Mouse (Mus musculus) hindbrain, embryonic 11.5 days (tissue): ENCODE data around the gene Dock2. TPM values are rescaled to one million over a fixed set of nuclear protein-coding genes. Genes with fewer than 3 reads are reported as not detected.

Source experiments
- ATAC-seq: fragments of 200-750 bp; cut with Nextera tagmentation; 2 replicates; pipeline ENCODE4 v1.8.0; 2017; ENCODE audit warnings: mild to moderate bottlenecking, moderate TSS enrichment, moderate library complexity; ENCODE audit not compliant: low FRiP score
- DNase-seq: peaks from one replicate; pipeline ENCODE4 v3.0.0-alpha.2; 2015; ENCODE audit warnings: low spot score
- H3K27ac ChIP-seq: fragments of 300-500 bp; sonication (generic); 2 replicates; pipeline ENCODE4 v1.5.1; 2014; ENCODE audit warnings: mild to moderate bottlenecking, low read depth, low read length
- H3K27me3 ChIP-seq: fragments of 300-500 bp; sonication (generic); 2 replicates; pipeline ENCODE4 v1.6.1; 2014; ENCODE audit warnings: mild to moderate bottlenecking, low read length, moderate library complexity, mixed read lengths; ENCODE audit not compliant: control insufficient read depth, insufficient read depth
- H3K36me3 ChIP-seq: fragments of 300-500 bp; sonication (generic); 2 replicates; pipeline ENCODE4 v1.6.1; 2014; ENCODE audit warnings: mild to moderate bottlenecking, low read length, moderate library complexity, mixed read lengths; ENCODE audit not compliant: control insufficient read depth, insufficient read depth
- H3K4me1 ChIP-seq: fragments of 300-500 bp; sonication (generic); replicated peaks from 2 replicates; pipeline ENCODE4 v1.6.1; 2014; ENCODE audit warnings: low read length, mixed read lengths; ENCODE audit not compliant: control insufficient read depth, insufficient read depth
- H3K4me2 ChIP-seq: fragments of 300-500 bp; sonication (generic); replicated peaks from 2 replicates; pipeline ENCODE4 v1.6.1; 2014; ENCODE audit warnings: mild to moderate bottlenecking, low read depth, low read length
- H3K4me3 ChIP-seq: fragments of 300-500 bp; sonication (generic); 2 replicates; pipeline ENCODE4 v1.5.1; 2014; ENCODE audit warnings: low read depth, low read length
- H3K9ac ChIP-seq: fragments of 300-500 bp; sonication (generic); 2 replicates; pipeline ENCODE4 v1.6.1; 2014; ENCODE audit warnings: low read depth, low read length
- H3K9me3 ChIP-seq: fragments of 300-500 bp; sonication (generic); 2 replicates; pipeline ENCODE4 v1.6.1; 2016; ENCODE audit warnings: low read length; ENCODE audit not compliant: control insufficient read depth
- WGBS: fragments of 180-500 bp; shearing (Covaris S2); extraction: QIAGEN DNeasy Blood & Tissue Kit; methylation state at CpG from one replicate; pipeline ENCODE4 v1.1.7; 2014; 5-methylcytosine and 5-hydroxymethylcytosine counted together
- polyA plus RNA-seq: library from polyadenylated mRNA; unstranded; fragments of >200 nt; fragmentation: Nextera tagmentation; extraction: Ambion mirVana; gene quantifications from 2 replicates; pipeline ENCODE4 v1.2.1, GENCODE M21; 2014

Dock2 gene
- polyA plus RNA-seq, 1 experiment from 2014 or later: 0.77 TPM

- no peaks in the 10 kb centered on the region for H3K9me3 ChIP-seq
- H3K4me1 ChIP-seq: no peaks in the 10 kb centered on the region
- H3K4me2 ChIP-seq: no peak overlapping the region
- H3K27ac ChIP-seq: no peak overlapping the region
- WGBS: 87% methylated on average over 3 of the region's 3 CpGs
- no peaks in the 10 kb centered on the region for H3K27me3 ChIP-seq
- no peak for DNase-seq
- no peaks in the 10 kb centered on the region for H3K36me3 ChIP-seq
- no peak for ATAC-seq
- no peak overlapping the region for H3K9ac ChIP-seq
- no peak overlapping the region for H3K4me3 ChIP-seq
Measured at GRCm38 (mm10) chr11:34395802-34396201, 387.9 kb downstream of the Dock2 start.

GRCm38 (mm10) chr11:34392105-34392504 is 391.6 kb downstream of the Dock2 start:
- no peaks in the 10 kb centered on the region for H3K4me1 ChIP-seq
- H3K9me3 ChIP-seq: no peaks in the 10 kb centered on the region
- H3K36me3 ChIP-seq: no peaks in the 10 kb centered on the region
- no peak for ATAC-seq
- no peak overlapping the region for H3K4me3 ChIP-seq
- no peaks in the 10 kb centered on the region for H3K27me3 ChIP-seq
- WGBS: 69% methylated on average over 4 of the region's 4 CpGs
- no peak overlapping the region for H3K4me2 ChIP-seq
- DNase-seq: no peak
- H3K9ac ChIP-seq: no peak overlapping the region
- H3K27ac ChIP-seq: no peak overlapping the region

- H3K36me3 ChIP-seq: no peaks in the 10 kb centered on the region
- ATAC-seq (no peak), DNase-seq (no peak)
- no peaks in the 10 kb centered on the region for H3K27me3 ChIP-seq
- H3K9me3 ChIP-seq: no peaks in the 10 kb centered on the region
- H3K4me3 ChIP-seq: no peak overlapping the region
- no peak overlapping the region for H3K9ac ChIP-seq
- WGBS: 85% methylated on average over 6 of the region's 6 CpGs
- H3K27ac ChIP-seq: no peak overlapping the region
- H3K4me2 ChIP-seq: no peak overlapping the region
- H3K4me1 ChIP-seq: no peaks in the 10 kb centered on the region
Measured at GRCm38 (mm10) chr11:34389261-34390116, 394.2 kb downstream of the Dock2 start.

GRCm38 (mm10) chr11:34385001-34385688 is 398.5 kb downstream of the Dock2 start:
- H3K4me2 ChIP-seq: no peak overlapping the region
- WGBS: 71% methylated on average over 1 of the region's 1 CpGs
- H3K27ac ChIP-seq: no peak overlapping the region
- H3K4me3 ChIP-seq: no peak overlapping the region
- no peaks in the 10 kb centered on the region for H3K4me1 ChIP-seq
- H3K9ac ChIP-seq: no peak overlapping the region
- no peaks in the 10 kb centered on the region for H3K9me3 ChIP-seq
- ATAC-seq (no peak), DNase-seq (no peak)
- no peaks in the 10 kb centered on the region for H3K27me3 ChIP-seq
- H3K36me3 ChIP-seq: no peaks in the 10 kb centered on the region

GRCm38 (mm10) chr11:34384178-34384577 is 399.5 kb downstream of the Dock2 start:
- Histone ChIP-seq H3K9me3 (no peaks in the 10 kb centered on the region), H3K4me1 (no peaks in the 10 kb centered on the region), H3K4me2 (no peak overlapping the region), H3K27ac (no peak overlapping the region), H3K4me3 (no peak overlapping the region), H3K27me3 (no peaks in the 10 kb centered on the region), H3K9ac (no peak overlapping the region), H3K36me3 (no peaks in the 10 kb centered on the region)
- ATAC-seq: no peak
- DNase-seq: no peak
- WGBS: 77% methylated on average over 4 of the region's 4 CpGs

GRCm38 (mm10) chr11:34383501-34383900 is 400.2 kb downstream of the Dock2 start:
- WGBS: 90% methylated on average over 3 of the region's 3 CpGs
- H3K36me3 ChIP-seq: no peaks in the 10 kb centered on the region
- no peaks in the 10 kb centered on the region for H3K9me3 ChIP-seq
- DNase-seq (no peak), ATAC-seq (no peak)
- H3K27me3 ChIP-seq: no peaks in the 10 kb centered on the region
- H3K27ac ChIP-seq: no peak overlapping the region
- H3K4me1 ChIP-seq: no peaks in the 10 kb centered on the region
- no peak overlapping the region for H3K9ac ChIP-seq
- no peak overlapping the region for H3K4me2 ChIP-seq
- no peak overlapping the region for H3K4me3 ChIP-seq

- Histone ChIP-seq H3K9me3 (no peaks in the 10 kb centered on the region), H3K27me3 (no peaks in the 10 kb centered on the region), H3K27ac (no peak overlapping the region), H3K4me2 (no peak overlapping the region), H3K9ac (no peak overlapping the region), H3K4me1 (no peaks in the 10 kb centered on the region), H3K4me3 (no peak overlapping the region), H3K36me3 (no peaks in the 10 kb centered on the region)
- whole genome bisulfite sequencing: 83% methylated on average over 6 of the region's 6 CpGs
- no peak for ATAC-seq
- no peak for DNase-seq
Measured at GRCm38 (mm10) chr11:34377649-34378048, 406.0 kb downstream of the Dock2 start.

GRCm38 (mm10) chr11:34375557-34375956 is 408.1 kb downstream of the Dock2 start:
- Histone ChIP-seq H3K9ac (no peak overlapping the region), H3K4me3 (no peak overlapping the region), H3K4me2 (no peak overlapping the region), H3K27me3 (no peaks in the 10 kb centered on the region), H3K9me3 (no peaks in the 10 kb centered on the region), H3K27ac (no peak overlapping the region), H3K36me3 (no peaks in the 10 kb centered on the region), H3K4me1 (no peaks in the 10 kb centered on the region)
- 64% methylated on average over 1 of the region's 1 CpGs for WGBS
- ATAC-seq: no peak
- DNase-seq: no peak

- no peak overlapping the region for H3K9ac ChIP-seq
- no peak overlapping the region for H3K4me3 ChIP-seq
- no peak for DNase-seq
- no peak overlapping the region for H3K4me2 ChIP-seq
- no peak overlapping the region for H3K27ac ChIP-seq
- no peak for ATAC-seq
- H3K4me1 ChIP-seq: no peaks in the 10 kb centered on the region
- H3K27me3 ChIP-seq: no peaks in the 10 kb centered on the region
- H3K9me3 ChIP-seq: no peaks in the 10 kb centered on the region
- no peaks in the 10 kb centered on the region for H3K36me3 ChIP-seq
- 91% methylated on average over 4 of the region's 4 CpGs for WGBS
Measured at GRCm38 (mm10) chr11:34372224-34372623, 411.5 kb downstream of the Dock2 start.
